In the genomic region with DNA sequence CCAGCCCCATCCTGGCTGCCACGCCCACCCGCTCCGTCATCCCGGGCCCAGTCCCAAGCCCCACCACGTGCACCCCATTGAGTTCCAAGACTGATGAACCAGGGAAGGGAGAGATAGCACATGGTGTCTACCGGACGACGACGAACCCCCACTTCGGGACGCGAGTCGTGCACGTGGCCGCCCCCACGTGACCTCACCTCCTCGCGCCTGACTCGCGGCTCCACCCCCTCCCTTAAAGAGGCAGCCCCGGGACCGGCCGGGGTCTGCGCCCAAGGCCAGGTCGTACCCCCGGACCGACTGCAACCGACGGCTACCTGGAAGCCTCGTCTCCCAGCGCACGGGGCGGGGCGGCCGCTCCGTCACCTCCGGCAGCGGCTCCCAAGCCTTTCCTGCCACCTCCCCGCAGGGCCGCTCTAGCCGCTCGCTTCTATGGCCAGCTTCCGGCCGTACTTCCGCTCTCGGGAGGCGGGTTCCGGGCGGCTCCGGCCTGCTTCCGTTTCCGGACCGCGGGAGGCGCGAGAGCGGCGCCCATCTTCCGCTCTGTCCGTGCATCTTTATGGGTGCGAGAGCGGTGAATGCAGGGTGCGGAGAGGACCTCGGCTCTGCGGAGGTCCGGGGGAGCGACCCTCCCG, we compare ENCODE assay signal across 8 mouse cellular contexts. TPM values are rescaled to one million over a fixed set of nuclear protein-coding genes. Genes with fewer than 3 reads are reported as not detected.
DNase-seq lines count a peak whose midpoint lies in the region; ATAC-seq lines count a peak whose summit lies in the region.

Cops7a (minus strand) TSS at position 451 of the 632 bp plus-strand sequence.

- peak within 1 kb of the TSS; percentile 71 for H3K4me3 ChIP-seq in hindbrain, embryonic 15.5 days

- 0% methylated on average over 67 of the region's 68 CpGs for WGBS in hindbrain, embryonic 15.5 days

- H3K36me3 ChIP-seq in hindbrain, embryonic 15.5 days = peaks cover 9% of the 10 kb centered on the region; the same call in 1 of the 2 replicates

- H3K4me2 ChIP-seq in hindbrain, embryonic 15.5 days = peak within 1 kb of the TSS; percentile 93

- ATAC-seq in hindbrain, embryonic 15.5 days (ENCODE audit: low FRiP score, low read depth) = peak; percentile 95

- peaks cover 17% of the 10 kb centered on the region for H3K4me1 ChIP-seq in hindbrain, embryonic 15.5 days (replicated peaks)

- no peaks in the 10 kb centered on the region for H3K9me3 ChIP-seq in hindbrain, embryonic 15.5 days

- H3K27me3 ChIP-seq in hindbrain, embryonic 15.5 days = no peaks in the 10 kb centered on the region

- peak within 1 kb of the TSS; percentile 92 for H3K27ac ChIP-seq in hindbrain, embryonic 15.5 days (replicated peaks)

- peak within 1 kb of the TSS; percentile 89 for H3K9ac ChIP-seq in hindbrain, embryonic 15.5 days

- peak; percentile 95 for DNase-seq in R1 (ENCODE audit: low read depth, low spot score)
- DNase-seq in cerebellum, postnatal 25 days = peak; percentile 97 to 98
- DNase-seq in frontal cortex, postnatal 36 days (ENCODE audit: low spot score in 2 of 2) = peak; percentile 96 to 97
- peak; percentile 86 for DNase-seq in left cerebral cortex, adult 11 months (ENCODE audit: low spot score)
- peak; percentile 97 for DNase-seq in lung, postnatal 4 days
- peak; percentile 95 for DNase-seq in retina, postnatal 7 days (ENCODE audit: low read depth, low spot score)
- peak; percentile 98 for DNase-seq in urinary bladder, adult 2 months (ENCODE audit: low spot score)

RNA-seq across cellular contexts. Expression of gene Cops7a, which starts in this region (rescaled TPM):
- polyA plus RNA-seq in hindbrain, embryonic 15.5 days (2015; fragmentation: Nextera tagmentation; extraction: Ambion mirVana) = 92.5 and 102 TPM in 2 replicates
- 162 and 183 TPM in 2 replicates for polyA plus RNA-seq in urinary bladder, adult 2 months (2012; rRNA removed)

Comparison
In these comparisons a context has a peak if more than half of its experiments do, and no peak if none do; other contexts are left out.
1. Peak in every context shown above with its lines: DNase-seq, ATAC-seq, H3K4me3 ChIP-seq and H3K27ac ChIP-seq.